Mouse (Mus musculus): ENCODE data around the gene Eva1c. TPM values are rescaled to one million over a fixed set of nuclear protein-coding genes. Genes with fewer than 3 reads are reported as not detected.

Gene Eva1c
- total RNA-seq, 2 experiments from 2014 or later = 1.5 to 2.4 TPM

DNA sequence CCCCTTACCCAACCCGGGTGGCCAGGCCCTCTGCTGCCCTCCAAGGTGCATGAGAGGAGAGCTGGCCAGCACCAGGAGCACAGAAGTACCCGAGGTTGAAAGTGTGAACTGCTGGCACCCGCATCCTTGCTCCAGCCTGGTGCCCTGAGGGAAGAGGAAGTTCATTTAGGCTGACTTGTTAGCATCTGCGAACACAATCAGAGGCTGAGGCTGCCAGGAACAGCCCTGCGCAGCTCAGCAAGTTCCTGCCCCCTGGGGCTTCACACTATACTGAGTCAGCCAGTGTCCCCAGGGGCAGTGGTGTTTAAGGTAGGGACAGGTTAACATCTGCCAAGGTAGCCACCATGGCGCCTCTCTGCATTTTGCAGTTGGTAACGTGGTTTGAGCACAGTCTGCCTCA, 41.6 kb downstream of the Eva1c start:
- DNase-seq = no peak

DNA sequence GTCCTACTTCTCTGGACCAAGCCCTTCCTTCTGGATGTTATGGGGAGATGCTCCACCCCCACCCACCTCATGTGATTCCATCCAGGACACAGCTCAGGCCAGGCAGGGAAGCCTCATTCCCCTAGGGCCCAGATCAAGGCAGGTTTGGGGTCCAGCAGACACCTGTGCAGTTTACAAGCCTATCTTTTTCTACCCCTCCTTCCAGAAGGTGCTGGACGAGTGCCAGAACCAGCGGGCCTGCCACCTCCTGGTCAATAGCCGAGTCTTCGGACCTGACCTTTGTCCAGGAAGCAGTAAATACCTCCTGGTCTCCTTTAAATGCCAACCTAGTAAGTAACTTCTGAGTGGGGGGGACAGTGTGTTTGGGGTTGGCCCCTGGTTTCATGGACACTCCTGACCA, 42.8 kb downstream of the Eva1c start:
- DNase-seq = peak; percentile 26

DNA sequence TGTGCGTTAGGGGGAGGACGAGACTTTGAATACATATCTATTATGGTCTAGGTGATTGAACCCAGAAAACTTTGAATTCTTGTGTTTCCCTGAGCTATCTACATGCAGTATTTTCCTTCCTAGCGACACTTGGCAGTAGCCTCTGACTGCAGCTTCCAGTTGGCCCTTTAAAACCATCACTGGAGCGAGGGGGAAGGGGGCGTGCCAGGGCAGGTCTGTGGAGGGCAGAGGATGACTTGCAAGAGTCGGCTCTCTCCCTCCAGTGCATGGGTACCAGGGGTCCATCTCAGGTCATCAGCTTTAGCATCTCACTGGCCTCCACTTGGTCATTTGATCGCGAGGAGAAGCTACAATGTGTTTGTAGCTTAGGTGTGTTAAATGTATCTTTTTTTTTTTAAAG, 46.4 kb downstream of the Eva1c start:
- DNase-seq = no peak

DNA sequence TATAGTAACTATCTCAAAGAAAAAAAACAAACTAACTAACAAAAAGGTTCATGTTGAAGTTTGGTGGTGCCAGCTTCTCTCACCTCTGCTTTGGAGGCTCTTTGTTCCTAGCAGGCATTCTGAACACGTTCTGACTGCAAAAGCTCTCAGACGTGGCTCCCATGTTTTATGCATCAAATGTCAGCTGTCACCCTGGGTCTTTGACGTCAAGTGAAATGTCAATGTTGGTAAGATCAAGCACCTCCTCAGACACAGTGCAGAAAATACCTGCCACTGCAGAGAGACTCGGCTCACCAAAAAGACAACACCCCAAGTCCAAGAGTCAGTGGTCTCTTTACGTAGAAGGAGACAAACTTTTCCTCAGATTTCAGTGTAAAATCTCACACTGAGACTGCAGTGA, 48.0 kb downstream of the Eva1c start:
- DNase-seq = no peak

DNA sequence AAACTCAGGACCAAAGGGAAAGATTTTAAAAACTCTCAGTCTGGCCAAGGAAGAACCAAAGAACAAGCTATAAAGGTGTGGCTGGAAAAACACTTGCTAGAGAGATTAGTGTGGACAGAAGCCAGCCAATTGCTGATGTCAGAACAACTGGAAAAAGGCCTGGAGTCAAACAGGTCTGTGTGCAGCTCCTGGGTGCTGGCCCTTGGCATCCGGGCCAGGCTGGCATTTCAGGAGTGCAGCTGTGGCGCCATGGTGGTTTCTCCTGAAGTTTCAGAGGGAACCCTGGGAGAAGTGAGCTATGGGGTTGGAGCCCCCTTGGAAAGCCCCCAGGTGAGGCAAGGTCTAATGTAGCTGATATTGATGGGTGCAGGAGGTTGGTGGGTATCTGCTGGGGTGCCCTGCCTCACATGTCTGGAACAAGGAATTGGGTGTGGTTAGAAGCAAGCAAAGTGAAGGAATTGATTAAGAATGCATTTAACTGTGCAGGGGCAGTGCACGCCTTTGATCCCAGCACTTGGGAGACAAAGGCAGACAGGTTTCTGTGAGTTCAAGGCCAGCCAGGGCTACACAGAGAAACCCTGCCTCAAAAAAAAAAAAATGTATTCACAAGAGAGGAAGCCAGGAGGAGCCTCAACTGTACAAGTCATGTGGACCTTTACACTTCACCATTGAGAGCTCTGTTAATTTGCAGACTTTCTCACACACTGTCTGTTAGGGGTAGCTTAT, 51.8 kb downstream of the Eva1c start:
- DNase-seq = no peak

DNA sequence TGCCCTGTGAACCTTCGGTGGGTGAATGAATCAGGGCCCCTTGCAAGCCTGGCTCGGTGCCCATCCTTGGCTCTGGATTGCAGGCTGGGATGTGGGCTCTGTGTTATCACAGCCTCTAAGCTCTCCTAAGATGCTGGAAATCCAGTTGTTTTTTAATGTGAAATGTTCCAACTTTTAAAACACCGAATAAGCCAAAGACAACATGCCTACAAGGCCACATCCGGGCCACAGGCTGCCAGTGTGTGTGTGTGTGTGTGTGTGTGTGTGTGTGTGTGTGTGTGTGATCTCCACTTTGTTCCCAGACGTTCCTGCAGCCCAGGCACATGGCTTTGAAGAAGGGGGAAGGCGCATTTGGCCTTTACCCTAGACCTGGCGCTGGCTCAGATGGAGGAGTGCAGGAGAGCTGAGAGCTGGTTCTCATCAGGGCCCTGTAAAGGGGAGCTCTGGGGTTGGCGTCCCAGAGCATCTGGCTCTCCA, 56.0 kb downstream of the Eva1c start:
- peak; percentile 62 for DNase-seq

DNA sequence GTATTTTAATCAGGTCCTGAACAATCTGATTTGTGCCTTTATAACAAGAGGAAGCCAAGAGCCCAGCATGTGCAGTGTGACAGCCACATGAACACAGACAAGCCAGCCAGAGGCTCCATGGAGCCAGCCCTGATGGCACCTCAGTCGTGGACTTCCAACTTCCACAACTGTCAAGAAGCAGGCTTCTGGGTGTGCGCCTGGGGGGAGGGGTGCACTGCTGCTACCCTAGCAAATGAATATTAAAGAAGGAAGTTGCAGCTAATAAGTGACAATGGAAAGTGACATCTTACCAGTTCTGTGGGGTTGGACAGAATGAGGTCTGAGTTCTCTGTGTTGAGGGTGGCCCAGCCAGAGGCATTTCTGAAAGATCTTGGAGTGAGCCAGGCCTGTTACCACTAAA, 58.8 kb downstream of the Eva1c start:
- no peak for DNase-seq

DNA sequence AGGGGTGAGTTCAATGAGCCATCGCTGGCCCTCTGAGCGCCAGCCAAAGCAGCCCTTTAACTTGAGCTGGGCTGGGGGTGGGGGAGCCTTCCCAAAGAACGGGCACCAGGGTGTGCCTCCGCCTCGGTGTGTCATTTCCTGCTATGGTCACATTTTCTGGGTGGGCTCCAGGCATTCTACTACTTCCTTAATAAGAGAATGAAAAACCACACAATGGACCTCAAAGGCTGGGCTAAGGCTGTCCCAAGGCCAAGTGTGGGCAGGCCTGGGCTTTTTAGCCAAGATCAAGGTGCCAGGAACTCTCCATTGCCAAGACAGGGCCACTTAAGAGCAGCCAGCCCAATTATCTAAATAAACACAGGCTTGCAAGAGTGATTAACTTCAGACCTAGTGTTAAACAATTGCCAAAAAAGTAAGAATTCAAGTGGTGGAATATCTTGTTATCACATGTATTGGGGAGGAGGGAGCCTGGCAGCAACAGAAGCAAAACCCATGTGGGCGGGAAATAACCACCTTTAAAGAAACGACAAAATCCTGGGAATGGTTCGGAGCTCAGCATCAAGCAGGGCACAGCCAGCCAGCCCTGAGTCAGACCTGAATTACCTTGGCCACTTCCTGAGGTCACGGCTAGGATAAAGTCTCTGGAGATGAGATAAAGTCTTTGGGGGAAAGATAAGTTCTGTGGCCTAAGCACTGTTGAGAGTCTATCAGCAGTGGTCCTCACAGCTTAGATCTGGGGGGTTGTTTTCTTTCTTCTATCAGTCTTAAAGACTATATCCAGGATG, 59.5 kb downstream of the Eva1c start:
- DNase-seq = peak; percentile 53

DNA sequence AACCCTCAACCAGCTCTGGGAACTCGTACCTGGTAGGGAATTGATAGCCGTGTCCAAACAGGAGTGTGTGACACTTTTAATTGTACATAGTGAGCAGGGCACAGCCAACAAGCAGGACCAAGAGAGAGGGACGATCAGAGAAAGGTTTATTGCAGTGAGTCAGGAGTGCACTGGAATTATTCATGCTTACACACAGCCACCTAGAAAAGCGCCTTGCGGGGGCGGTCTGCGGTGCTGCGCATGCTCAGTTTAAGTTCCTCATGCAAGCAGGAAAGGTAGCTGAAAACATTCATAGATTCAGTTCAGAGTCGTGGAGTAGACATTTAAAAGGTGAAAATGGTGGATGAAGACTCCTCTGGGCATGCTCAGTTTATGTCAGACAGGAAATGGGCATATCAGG, 64.2 kb downstream of the Eva1c start:
- no peak for DNase-seq

DNA sequence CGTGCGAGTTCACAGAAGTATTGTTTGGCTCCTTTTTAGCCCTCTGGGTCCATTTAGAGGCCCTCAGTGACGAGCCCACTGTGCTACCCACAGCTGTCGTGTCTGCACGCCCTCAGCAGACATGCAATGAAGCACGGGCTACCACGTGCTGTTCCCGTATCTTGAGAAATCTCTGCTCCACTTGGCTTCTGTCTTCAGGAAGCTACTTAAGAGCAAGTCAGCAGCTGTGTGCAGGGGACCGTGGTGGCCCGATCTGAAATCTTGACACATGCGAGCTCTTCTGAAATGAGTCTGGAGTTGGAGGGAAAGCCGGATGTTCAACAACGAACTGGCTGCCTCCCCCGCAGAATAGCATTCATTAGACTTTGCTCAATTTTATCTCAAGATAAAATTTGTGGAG, 65.1 kb downstream of the Eva1c start:
- DNase-seq = peak; percentile 41

DNA sequence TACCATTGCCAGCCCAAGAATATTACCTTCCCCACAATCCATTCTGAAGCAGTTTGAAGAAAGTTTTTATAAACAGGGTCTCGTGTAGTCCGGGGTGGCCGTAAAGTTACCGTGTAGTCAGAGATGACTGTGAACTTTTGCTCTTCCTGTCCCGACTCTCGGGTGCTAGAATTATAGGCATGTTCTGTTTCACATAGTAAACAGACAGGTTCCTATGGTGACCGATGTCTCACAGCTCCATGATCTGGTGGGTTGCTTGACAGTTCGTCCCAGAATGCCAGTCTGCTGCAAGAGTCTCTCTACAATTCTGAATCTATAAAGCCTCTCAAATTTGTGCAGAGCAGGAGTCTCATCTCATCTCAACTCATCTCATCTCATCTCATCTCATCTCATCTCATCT, 65.6 kb downstream of the Eva1c start:
- DNase-seq = peak; percentile 20

DNA sequence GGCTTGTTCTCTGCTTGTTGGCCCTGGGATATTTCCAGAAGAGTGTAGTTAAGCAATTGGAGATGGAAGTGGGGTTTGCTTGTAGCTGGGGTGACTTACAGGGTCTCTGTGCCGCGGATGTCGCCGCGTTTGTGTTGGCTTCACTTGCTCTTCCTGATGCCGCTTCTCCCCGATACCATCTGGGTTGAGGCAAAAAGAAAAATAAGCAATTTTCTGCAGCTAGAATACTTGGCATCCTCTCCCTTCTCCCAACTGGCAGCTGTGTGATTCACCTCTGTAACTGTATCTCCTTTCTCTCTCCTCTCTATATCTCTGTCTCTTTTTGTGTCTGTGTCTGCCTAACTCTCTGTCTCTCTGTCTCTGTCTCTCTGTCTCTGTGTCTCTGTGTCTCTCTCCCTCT, 66.5 kb downstream of the Eva1c start:
- no peak for DNase-seq

DNA sequence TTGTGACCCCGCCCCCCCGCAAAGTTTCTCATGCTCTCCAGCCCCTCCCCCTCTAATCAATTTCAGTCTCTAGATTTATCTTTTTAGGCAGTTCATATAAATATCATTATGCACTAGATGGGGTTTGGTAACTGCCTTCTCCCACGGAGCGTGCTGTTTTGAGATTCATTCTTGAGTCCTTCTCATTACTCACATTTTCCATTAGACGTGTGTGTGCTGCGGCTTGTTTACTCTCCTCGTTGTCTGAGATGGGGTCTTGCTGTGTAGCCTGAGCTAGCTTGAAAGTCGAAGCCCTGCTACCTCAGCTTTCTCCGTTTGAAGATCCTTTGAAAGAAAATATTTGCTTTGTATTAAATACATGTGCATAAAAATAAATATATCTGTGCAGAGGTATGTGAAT, 67.3 kb downstream of the Eva1c start:
- no peak for DNase-seq

DNA sequence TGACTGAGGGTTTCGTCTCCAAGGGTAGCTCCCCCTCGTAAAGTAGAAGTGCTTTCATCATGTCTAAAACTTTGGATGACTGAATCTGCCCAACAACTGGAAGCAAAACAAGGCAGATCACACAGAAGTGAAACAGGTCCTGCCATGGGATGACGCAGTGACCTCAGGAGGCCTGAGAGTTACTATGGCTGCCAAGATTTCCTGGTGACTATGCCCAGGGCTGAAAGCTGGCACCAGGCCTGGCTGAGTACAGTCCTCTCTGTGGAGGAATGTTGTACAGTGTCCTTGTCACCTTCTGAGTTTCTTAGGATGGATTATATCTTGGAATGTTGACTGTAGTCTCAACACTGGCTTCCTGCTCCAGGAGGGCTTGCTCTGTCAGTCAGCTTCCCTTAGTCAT, 71.1 kb downstream of the Eva1c start:
- DNase-seq = peak; percentile 81

DNA sequence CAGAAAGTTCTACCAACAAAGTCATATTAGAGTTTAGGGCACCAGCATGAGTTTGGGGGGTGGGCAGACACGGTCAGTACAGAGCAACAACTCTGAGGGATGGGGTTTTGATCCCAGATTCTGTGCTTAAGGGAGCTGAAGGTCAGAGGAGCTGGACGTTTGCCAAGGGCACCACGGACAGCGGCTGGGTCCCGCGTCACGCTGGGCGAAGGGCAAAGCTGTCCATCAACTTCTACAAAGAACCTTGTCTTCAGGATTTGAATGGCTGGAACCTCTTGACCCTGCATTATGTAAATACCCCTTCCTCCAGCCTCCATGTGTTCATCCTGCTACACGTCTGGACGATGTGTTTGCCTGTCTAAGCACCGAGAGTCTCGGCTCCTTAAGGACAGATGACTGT, 73.0 kb downstream of the Eva1c start:
- DNase-seq = peak; percentile 57

DNA sequence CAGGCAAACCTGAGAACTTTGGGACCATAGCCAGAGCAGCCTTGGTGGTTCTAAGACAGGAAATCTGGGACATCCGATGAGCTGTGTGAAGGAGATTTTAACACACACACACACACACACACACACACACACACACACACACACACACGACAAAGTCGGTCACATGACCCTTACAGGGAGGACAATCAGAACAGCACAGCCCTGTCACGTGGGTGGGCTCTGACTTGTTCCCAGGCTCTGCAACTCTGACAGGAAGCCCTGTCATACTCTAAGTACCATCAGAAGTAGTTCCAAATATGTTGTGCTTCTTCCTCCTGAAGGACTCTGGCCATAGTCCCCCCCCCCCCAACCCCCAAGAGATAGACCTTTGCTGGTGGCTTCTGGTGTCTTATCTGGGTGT, 74.8 kb downstream of the Eva1c start:
- DNase-seq = peak; percentile 28

DNA sequence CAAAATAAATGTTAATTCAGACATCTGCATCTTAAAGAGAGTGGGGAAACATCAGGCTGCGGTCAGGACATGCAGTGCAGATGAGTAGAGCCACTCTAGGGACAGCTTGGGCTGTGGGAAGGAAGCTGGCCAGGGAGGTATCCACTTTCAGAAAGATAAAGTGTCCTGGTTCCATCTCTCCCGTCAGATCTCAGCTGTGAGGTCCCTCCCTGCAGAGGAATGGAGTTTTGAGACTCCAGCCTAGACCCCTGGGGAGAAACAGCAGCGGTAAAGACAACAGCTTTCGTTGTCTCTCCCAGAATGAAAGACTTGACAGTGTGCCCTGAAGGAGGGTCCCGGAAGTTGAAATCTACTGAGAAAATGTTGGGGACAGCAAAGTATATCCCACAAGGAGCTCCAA, 76.8 kb downstream of the Eva1c start:
- DNase-seq = no peak

DNA sequence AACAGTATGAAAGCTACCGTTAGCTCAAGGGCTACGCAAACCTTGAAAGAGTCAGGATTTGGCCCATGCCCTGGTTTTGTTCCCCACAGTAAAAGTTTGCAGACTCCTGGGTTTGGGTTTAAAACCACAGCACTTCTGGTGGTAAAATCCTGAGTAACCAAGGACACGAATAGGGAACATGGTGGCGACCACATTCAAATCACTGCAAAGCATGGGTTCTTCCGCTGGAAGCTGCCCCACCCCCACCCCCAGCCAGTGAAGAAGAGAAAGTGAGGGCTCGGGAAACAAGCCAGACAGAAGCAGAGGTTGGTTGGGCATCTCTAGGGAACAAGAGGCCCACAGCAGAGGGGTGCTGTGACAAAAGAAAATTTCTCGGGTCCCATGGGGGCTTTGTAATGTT, 80.7 kb downstream of the Eva1c start:
- no peak for DNase-seq

DNA sequence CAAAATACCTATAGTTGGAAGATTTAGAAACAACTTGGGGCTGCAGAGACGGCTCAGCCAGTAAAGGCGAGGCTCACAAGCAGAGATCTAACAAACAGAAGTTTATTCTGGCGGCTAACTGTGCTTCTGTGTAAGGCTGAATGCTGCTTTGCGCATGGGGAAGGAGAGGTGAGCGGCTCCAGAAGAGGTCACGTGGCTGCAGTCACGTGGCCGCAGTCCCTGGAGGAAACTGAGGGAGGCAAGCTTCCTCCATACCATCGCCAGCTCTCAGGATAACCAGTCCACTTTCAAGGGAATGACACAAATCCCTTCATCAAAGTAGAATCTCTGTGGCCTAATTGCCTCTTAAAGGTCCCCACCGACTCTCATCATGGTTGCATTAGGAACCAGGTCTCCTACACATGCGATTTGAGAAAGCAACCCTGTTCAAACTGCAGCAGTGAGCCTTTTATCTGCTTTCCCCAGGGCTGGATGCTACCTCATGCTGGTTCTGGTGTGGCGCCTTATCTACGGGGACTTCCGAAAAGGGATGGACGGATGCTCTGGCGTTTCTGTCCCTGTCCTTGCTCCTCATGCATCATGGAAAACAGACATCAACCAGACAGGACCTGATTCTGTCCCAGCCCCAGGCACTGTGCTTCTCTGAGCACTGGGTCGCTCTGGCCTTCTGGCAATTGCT, 84.5 kb downstream of the Eva1c start:
- DNase-seq = peak; percentile 25

DNA sequence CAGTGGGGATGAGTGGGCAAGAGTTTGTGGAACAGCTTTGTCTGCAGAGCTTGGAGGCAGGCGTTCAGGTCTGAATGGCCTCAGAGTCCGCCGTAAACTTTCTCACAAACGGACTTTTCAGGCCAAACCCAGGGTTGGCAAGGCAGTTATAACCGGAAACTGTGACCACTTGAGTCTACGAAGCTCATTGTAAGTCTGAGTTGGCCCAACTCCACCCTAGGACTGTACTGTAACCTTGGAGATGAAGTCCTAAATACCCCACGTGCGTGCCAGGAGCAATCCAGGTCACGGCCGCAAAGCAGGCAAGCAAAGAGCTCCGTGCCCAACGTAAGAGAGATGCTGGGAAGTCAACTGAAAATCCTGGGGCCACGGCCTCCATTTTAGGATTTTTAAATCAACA, 85.2 kb downstream of the Eva1c start:
- DNase-seq = peak; percentile 39

DNA sequence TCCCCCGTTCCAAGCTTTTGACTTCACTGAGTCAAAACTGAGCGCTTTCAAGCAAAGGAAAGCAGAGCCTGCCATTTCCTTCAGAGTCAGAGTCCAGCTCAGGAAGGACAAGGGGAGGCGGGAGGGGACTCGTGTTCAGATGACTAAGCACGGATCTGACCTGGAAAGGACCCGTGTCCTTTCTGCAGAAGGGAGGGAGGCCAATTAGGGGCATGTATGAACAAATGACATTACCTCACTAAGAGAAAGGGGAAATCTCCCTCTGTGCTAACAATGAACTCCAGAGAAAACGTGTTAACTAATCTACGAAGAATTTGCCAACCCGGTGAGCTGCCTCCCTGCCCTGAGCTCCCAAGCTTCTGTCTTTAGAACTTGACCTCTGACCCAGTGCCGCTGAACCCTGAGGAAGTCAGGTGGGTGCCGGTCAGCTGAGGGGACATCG, 89.5 kb downstream of the Eva1c start:
- DNase-seq = peak; percentile 54

DNA sequence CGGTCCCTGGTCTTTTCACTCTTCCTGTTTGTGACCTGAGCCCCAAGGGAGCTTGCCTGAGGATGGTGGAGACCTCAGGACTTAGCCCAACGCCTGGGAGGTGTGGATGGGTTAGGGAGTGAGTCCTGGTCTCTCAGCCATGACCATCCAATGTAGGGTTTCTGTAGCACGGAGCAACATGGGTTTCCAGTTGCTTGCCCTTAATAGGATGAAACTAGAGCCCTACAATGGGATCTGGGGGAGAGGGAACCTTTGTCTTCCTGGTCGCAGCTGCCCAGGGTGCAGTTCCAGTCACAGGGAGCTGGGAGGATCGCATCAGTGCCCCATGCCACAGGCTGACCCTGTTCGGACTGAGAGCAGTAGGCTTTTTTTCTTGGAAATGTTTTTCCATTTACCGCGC, 90.6 kb downstream of the Eva1c start:
- DNase-seq = no peak

DNA sequence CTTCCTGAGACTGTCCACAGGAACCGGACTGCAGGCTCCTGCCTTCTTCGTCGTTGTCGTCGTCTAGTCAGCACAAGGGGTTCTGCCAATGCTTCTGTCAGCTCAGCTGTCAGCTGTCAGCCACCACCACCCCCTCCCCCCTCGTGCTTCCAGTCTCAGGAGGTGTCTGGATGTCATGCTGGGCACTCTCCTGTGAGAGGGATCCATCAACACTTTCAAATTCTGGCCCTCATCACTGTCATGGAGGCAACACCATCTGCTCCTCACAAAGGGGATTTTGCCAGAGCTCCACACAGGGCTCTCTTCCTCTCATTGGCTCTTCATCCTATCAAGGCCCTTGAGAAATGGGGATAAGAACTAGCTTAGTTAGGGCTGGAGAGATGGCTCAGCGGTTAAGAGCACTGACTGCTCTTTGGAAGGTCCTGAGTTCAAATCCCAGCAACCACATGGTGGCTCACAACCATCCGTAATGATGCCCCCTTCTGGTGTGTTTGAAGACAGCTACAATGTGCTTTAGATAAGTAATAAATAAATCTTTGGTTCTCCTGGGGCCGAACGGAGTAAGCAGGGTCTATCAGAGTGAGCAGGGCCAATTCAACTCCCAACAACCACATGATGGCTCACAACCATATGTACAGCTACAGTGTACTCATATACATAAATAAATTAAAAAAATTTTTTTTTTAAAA, 95.1 kb downstream of the Eva1c start:
- peak; percentile 75 for DNase-seq
